Mouse (Mus musculus): Measurements from ENCODE around the gene Ngp. TPM values are rescaled to one million over a fixed set of nuclear protein-coding genes. Genes with fewer than 3 reads are reported as not detected.

The Ngp gene
- polyA plus RNA-seq (2014; fragmentation: Illumina TruSeq; extraction: RNeasy Lipid Tissue Mini Kit (QIAGEN cat#74804); ENCODE audit: low read depth, low replicate concordance), result not detected

GRCm38 (mm10) chr9:110419511-110420112 lies at the start of gene Ngp:
TSS of gene Ngp (plus strand) at chr9:110419747.

GRCm38 (mm10) chr9:110408099-110408773 lies 11.3 kb upstream of the Ngp start, which contains the start of gene Ptpn23:
TSS of gene Ptpn23 (minus strand) at chr9:110408213.

Other genes with a start within 250 kb of the Ngp start
- 7.2 TPM for gene Cspg5, start 176.0 kb upstream of the Ngp start, polyA plus RNA-seq (2014; fragmentation: Illumina TruSeq; extraction: RNeasy Lipid Tissue Mini Kit (QIAGEN cat#74804); ENCODE audit: low read depth, low replicate concordance)
- 1.9 TPM for gene Elp6, start 114.6 kb upstream of the Ngp start, polyA plus RNA-seq (2014; fragmentation: Illumina TruSeq; extraction: RNeasy Lipid Tissue Mini Kit (QIAGEN cat#74804); ENCODE audit: low read depth, low replicate concordance)
- 2.0 TPM for gene Scap, start 86.5 kb upstream of the Ngp start, polyA plus RNA-seq (2014; fragmentation: Illumina TruSeq; extraction: RNeasy Lipid Tissue Mini Kit (QIAGEN cat#74804); ENCODE audit: low read depth, low replicate concordance)
- 1.6 TPM for gene Ptpn23, start 11.5 kb upstream of the Ngp start, polyA plus RNA-seq (2014; fragmentation: Illumina TruSeq; extraction: RNeasy Lipid Tissue Mini Kit (QIAGEN cat#74804); ENCODE audit: low read depth, low replicate concordance)
- gene Klhl18, start 56.9 kb downstream of the Ngp start, polyA plus RNA-seq (2014; fragmentation: Illumina TruSeq; extraction: RNeasy Lipid Tissue Mini Kit (QIAGEN cat#74804); ENCODE audit: low read depth, low replicate concordance), result 3.5 TPM
- gene Kif9, start 57.2 kb downstream of the Ngp start, polyA plus RNA-seq (2014; fragmentation: Illumina TruSeq; extraction: RNeasy Lipid Tissue Mini Kit (QIAGEN cat#74804); ENCODE audit: low read depth, low replicate concordance), result 1.0 TPM
- gene Setd2, start 112.8 kb downstream of the Ngp start, polyA plus RNA-seq (2014; fragmentation: Illumina TruSeq; extraction: RNeasy Lipid Tissue Mini Kit (QIAGEN cat#74804); ENCODE audit: low read depth, low replicate concordance), result 94.4 TPM
- 0.82 TPM for gene Nradd, start 204.7 kb downstream of the Ngp start, polyA plus RNA-seq (2014; fragmentation: Illumina TruSeq; extraction: RNeasy Lipid Tissue Mini Kit (QIAGEN cat#74804); ENCODE audit: low read depth, low replicate concordance)
- gene Nbeal2, start 234.4 kb downstream of the Ngp start, polyA plus RNA-seq (2014; fragmentation: Illumina TruSeq; extraction: RNeasy Lipid Tissue Mini Kit (QIAGEN cat#74804); ENCODE audit: low read depth, low replicate concordance), result not detected
- not detected for gene Ccdc12, start 236.8 kb downstream of the Ngp start, polyA plus RNA-seq (2014; fragmentation: Illumina TruSeq; extraction: RNeasy Lipid Tissue Mini Kit (QIAGEN cat#74804); ENCODE audit: low read depth, low replicate concordance)